Mouse (Mus musculus): ENCODE data around the gene Slc24a3.

DNA sequence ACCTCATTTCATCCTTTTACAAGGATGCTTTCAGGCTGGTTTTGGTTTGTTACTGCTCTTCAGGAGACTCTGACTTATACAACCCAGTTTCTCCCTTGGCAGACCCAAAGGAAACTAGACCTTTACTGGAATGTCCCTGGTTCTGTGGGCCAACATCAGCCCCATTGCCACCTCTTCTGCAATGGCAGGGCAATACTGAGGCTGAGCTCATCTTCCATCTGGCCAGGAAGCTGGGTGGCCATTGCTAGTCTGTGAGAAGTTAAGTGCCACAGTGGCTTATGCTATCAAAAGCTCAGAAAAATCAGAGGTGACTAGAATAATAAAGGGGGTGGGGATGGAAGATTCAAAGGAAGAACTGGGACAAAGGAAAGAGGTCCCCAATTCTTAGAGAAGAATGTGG lies 154.2 kb downstream of the Slc24a3 start:
- TF ChIP-seq MAFK (IDR thresholded peaks at IDR 0.05; ENCODE audit: insufficient read depth, low read depth, low read length) (no peak), HCFC1 (IDR thresholded peaks at IDR 0.05; ENCODE audit: borderline replicate concordance, insufficient read depth, low read length) (no peak), CHD2 (IDR thresholded peaks at IDR 0.05; ENCODE audit: low read depth, low read length) (no peak)
